Mouse (Mus musculus) right cerebral cortex, adult 18-20 months (tissue): ENCODE measurements around the gene H2afv.

ENCODE experiments used
- DNase-seq: peaks from one replicate; pipeline ENCODE4 v3.0.0; 2022; ENCODE audit warnings: mixed read lengths

The H2afv gene

GRCm38 (mm10) chr11:6388126-6388725, 56.0 kb downstream of the H2afv start:
- DNase-seq, result no peak

DNA sequence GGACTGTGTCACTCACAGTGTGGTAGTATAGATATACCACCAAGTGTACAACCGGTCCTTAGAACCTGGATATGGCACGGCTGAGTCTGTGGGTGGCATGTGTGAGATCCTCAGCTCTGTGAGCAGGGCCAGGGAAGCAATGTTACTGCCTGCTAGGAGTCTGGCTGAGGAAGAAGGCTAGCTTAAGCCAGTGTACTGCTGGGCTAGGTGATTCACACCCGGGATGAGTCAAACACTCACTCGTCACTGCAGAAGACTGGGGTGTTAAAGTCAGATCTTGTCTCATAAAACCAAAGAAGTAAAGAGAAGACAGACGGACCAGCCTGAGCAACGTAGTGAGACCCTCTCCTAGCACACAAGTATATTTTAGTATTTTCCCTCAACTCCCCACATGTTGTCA, 63.3 kb downstream of the H2afv start:
- DNase-seq, result no peak
